Mouse (Mus musculus): ENCODE results near the gene Mtg1.

DNA sequence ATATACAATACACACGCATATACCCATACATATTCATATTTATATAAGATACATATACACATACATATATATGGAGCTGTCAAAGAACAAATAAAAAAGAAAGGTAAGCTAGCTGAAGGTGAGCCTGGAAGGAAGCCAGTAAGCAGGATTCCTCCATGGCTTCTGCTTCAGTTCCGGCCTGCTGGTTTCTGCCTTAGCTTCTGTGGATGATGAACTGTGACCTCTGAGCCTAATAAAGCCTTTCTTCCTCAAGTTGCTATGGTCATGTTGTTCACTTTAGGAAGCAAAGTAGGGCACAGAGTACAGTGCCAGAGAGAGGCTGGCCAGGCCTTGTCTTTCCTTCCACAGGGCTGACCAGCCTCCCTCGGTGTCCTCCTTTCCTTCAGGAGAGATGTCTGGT, 33.5 kb downstream of the Mtg1 start:
- TF ChIP-seq POLR2A (IDR thresholded peaks at IDR 0.05; ENCODE audit: borderline replicate concordance, extremely low read depth, low read depth, low read length) (no peak), CTCF (IDR thresholded peaks at IDR 0.05; ENCODE audit: insufficient read depth, low read length) (no peak)
